Mouse (Mus musculus) limb, embryonic 11.5 days (tissue): ENCODE measurements at regions not wholly inside any gene's neighbourhood (a gene's known extent, or its start where the extent isn't known, plus 50 kb on each side); places are given as distances from the start of the nearest gene placed in this dataset.

Source experiments
- ATAC-seq: fragments of 200-750 bp; cut with Nextera tagmentation; 2 replicates; pipeline ENCODE4 v1.8.0; 2017; ENCODE audit warnings: low read depth; ENCODE audit not compliant: insufficient number of reproducible peaks, low FRiP score, low TSS enrichment
- DNase-seq: peaks from one replicate; pipeline ENCODE4 v3.0.0-alpha.2; 2015; ENCODE audit warnings: low spot score
- H3K27ac ChIP-seq: fragments of 300-500 bp; sonication (generic); replicated peaks from 2 replicates; pipeline ENCODE4 v1.5.1; 2014; ENCODE audit warnings: low read depth, mild to moderate bottlenecking, low read length
- H3K27me3 ChIP-seq: fragments of 300-500 bp; sonication (generic); 2 replicates; pipeline ENCODE4 v1.6.1; 2014; ENCODE audit warnings: mild to moderate bottlenecking, low read length, mixed read lengths; ENCODE audit not compliant: control insufficient read depth, insufficient read depth
- H3K36me3 ChIP-seq: fragments of 300-500 bp; sonication (generic); 2 replicates; pipeline ENCODE4 v1.6.1; 2014; ENCODE audit warnings: mild to moderate bottlenecking, low read length, moderate library complexity, mixed read lengths; ENCODE audit not compliant: control insufficient read depth, insufficient read depth
- H3K4me1 ChIP-seq: fragments of 300-500 bp; sonication (generic); 2 replicates; pipeline ENCODE4 v1.6.1; 2014; ENCODE audit warnings: low read length, mixed read lengths; ENCODE audit not compliant: control insufficient read depth, insufficient read depth
- H3K4me2 ChIP-seq: fragments of 300-500 bp; sonication (generic); 2 replicates; pipeline ENCODE4 v1.6.1; 2014; ENCODE audit warnings: low read depth, mild to moderate bottlenecking, moderate library complexity; ENCODE audit not compliant: severe bottlenecking
- H3K4me3 ChIP-seq: fragments of 300-500 bp; sonication (generic); 2 replicates; pipeline ENCODE4 v1.5.1; 2014; ENCODE audit warnings: low read depth, low read length
- H3K9ac ChIP-seq: fragments of 300-500 bp; sonication (generic); 2 replicates; pipeline ENCODE4 v1.6.1; 2014; ENCODE audit warnings: mild to moderate bottlenecking, low read length
- H3K9me3 ChIP-seq: fragments of 300-500 bp; sonication (generic); 2 replicates; pipeline ENCODE4 v1.6.1; 2016; ENCODE audit warnings: low read length; ENCODE audit not compliant: control insufficient read depth
- WGBS: fragments of 180-500 bp; shearing (Covaris S2); extraction: QIAGEN DNeasy Blood & Tissue Kit; methylation state at CpG from one replicate; pipeline ENCODE4 v1.1.7; 2014; 5-methylcytosine and 5-hydroxymethylcytosine counted together

GRCm38 (mm10) chr14:67613221-67613620, 1604.2 kb upstream of the Gulo start:
- H3K27me3 ChIP-seq: no peaks in the 10 kb centered on the region
- H3K9ac ChIP-seq: no peak overlapping the region
- H3K9me3 ChIP-seq: no peaks in the 10 kb centered on the region
- peak; percentile 47 for DNase-seq
- H3K4me3 ChIP-seq: no peak overlapping the region; the same call in 1 of the 2 replicates
- 8% methylated on average over 14 of the region's 14 CpGs for WGBS
- peak overlapping the region; percentile 22; the same call in 1 of the 2 replicates for H3K27ac ChIP-seq
- H3K4me1 ChIP-seq: peaks cover 28% of the 10 kb centered on the region
- no peak for ATAC-seq
- H3K4me2 ChIP-seq: peak overlapping the region; percentile 36
- H3K36me3 ChIP-seq: no peaks in the 10 kb centered on the region

GRCm38 (mm10) chr14:67612471-67612870, 1603.5 kb upstream of the Gulo start:
- no peak overlapping the region for H3K4me2 ChIP-seq
- no peaks in the 10 kb centered on the region for H3K27me3 ChIP-seq

DNA sequence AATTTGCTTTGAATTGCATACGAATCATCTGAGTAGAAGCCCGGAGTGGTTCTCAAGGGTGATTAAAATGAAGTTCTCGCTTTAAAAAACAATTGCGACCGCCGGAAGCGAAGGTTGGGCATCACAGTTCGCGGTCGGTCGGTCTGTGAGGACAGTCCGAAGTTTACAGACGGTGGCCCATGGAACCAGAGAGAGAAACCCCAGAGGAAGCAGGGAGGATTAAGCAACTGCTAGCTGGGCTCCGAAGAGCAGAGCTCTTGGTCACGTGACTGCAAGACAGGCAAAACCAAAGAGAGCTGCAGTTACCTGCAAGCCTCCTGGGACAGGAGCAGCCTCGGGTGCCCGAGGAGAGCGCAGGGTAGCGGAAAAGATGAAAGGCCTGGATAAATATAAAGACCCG, 1599.3 kb upstream of the Gulo start:
- H3K27ac ChIP-seq: no peak overlapping the region

More at GRCm38 (mm10) chr14:67612471-67612870, 1603.5 kb upstream of the Gulo start:
- Histone ChIP-seq H3K4me3 (no peak overlapping the region), H3K9ac (no peak overlapping the region), H3K9me3 (no peaks in the 10 kb centered on the region), H3K4me1 (peaks cover 31% of the 10 kb centered on the region), H3K27ac (no peak overlapping the region), H3K36me3 (no peaks in the 10 kb centered on the region)
- ATAC-seq (no peak), DNase-seq (no peak)
- WGBS: 58% methylated on average over 4 of the region's 4 CpGs

GRCm38 (mm10) chr14:67602960-67603359, 1594.0 kb upstream of the Gulo start:
- DNase-seq (no peak), ATAC-seq (no peak)
- H3K36me3 ChIP-seq: no peaks in the 10 kb centered on the region
- peaks cover under 1% of the 10 kb centered on the region; the same call in 1 of the 2 replicates for H3K4me1 ChIP-seq
- no peak overlapping the region for H3K9ac ChIP-seq
- H3K4me3 ChIP-seq: no peak overlapping the region
- H3K27me3 ChIP-seq: no peaks in the 10 kb centered on the region
- H3K4me2 ChIP-seq: no peak overlapping the region
- H3K9me3 ChIP-seq: no peaks in the 10 kb centered on the region
- H3K27ac ChIP-seq: no peak overlapping the region
- 91% methylated on average over 4 of the region's 4 CpGs for WGBS

More for the DNA sequence above, 1599.3 kb upstream of the Gulo start:
- H3K4me3 ChIP-seq: no peak overlapping the region
- no peaks in the 10 kb centered on the region for H3K36me3 ChIP-seq
- no peaks in the 10 kb centered on the region for H3K9me3 ChIP-seq
- H3K4me1 ChIP-seq: peaks cover 21% of the 10 kb centered on the region
- H3K27me3 ChIP-seq: no peaks in the 10 kb centered on the region
- H3K4me2 ChIP-seq: peak overlapping the region; percentile 43
- DNase-seq: peak; percentile 41
- WGBS: 25% methylated on average over 20 of the region's 20 CpGs
- no peak for ATAC-seq
- peak overlapping the region; percentile 30; the same call in 1 of the 2 replicates for H3K9ac ChIP-seq

DNA sequence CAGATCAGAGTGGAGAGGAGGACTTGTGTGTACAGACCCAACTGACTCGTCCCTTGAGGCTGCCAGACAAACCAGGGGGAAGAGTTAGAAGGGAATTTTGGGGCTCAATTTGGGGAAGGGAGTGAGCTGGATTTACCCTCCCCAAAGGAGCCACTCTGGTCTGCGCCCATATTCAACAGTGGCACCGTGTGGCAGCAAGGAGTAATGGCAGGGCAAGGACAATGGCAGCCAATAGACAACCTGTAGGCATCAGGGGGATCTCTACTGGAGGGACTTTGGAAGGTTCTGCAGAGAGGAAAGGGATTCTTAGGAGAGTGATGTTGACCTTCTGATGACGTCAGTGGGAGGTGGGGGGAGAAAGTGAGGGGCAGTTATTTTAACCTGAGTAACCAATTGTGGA, 1590.7 kb upstream of the Gulo start:
- DNase-seq (no peak), ATAC-seq (no peak)
- Histone ChIP-seq H3K9ac (no peak overlapping the region), H3K4me3 (no peak overlapping the region), H3K4me1 (no peaks in the 10 kb centered on the region), H3K9me3 (no peaks in the 10 kb centered on the region), H3K4me2 (no peak overlapping the region), H3K27me3 (no peaks in the 10 kb centered on the region), H3K36me3 (no peaks in the 10 kb centered on the region), H3K27ac (no peak overlapping the region)
- WGBS: 20% methylated on average over 4 of the region's 4 CpGs

DNA sequence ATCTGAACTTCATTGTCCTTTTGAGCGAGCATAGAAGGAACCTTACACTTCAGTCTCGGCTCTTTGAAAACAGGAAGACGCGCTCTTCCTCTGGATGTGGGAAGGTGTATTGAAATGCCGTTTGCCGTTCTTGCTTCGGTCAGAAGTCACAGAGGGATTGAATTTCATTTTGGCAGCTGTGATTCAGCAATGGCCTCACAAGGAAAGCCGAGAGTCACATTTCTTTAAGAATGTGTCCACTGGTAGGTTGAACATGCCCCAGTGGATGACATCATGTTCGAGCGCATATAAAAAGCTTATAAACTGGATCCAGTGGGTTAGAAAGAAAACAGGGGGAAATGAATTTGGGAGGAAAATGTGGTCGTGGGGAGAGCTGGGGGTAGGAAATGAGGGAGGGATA, 1579.6 kb upstream of the Gulo start:
- H3K4me1 ChIP-seq: no peaks in the 10 kb centered on the region
- no peak overlapping the region for H3K4me2 ChIP-seq
- H3K36me3 ChIP-seq: no peaks in the 10 kb centered on the region
- no peak overlapping the region for H3K9ac ChIP-seq
- DNase-seq: no peak
- WGBS: 77% methylated on average over 11 of the region's 11 CpGs
- H3K27me3 ChIP-seq: no peaks in the 10 kb centered on the region
- H3K4me3 ChIP-seq: no peak overlapping the region
- no peak for ATAC-seq
- H3K27ac ChIP-seq: no peak overlapping the region
- no peaks in the 10 kb centered on the region; the same call in 1 of the 2 replicates for H3K9me3 ChIP-seq

GRCm38 (mm10) chr14:67584456-67585048, 1575.5 kb upstream of the Gulo start:
- 62% methylated on average over 14 of the region's 14 CpGs for WGBS
- Histone ChIP-seq H3K27ac (no peak overlapping the region), H3K4me2 (no peak overlapping the region)

DNA sequence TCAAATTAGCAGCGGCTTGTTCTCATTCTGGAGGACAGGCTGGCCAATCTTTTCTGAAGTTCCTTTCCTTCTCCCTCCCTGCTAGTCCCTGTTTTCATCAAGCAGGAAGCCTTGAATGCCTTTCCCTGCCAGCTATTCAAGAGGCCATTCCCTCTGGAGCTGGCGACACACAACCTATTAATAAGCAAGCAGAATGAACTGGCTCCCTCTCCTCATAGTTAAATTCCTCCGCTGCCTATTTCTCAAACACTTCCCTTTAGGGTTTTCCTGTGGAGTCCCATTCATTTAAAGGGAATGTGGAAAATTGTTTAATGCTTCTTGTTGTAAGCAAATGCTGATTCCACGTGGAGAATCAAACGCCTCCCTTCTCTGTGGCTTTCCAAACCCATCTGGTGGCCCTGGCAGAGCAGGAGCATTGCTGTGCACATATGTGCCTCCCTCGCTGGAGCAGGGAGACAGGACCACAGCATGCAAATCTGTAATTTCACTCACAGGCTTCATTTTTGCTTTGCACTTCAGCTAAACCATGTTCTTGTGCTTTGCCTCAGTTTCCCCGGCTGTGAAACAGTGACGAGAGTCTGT, 1573.3 kb upstream of the Gulo start:
- Histone ChIP-seq H3K4me2 (no peak overlapping the region), H3K27me3 (no peaks in the 10 kb centered on the region), H3K27ac (no peak overlapping the region), H3K9me3 (no peaks in the 10 kb centered on the region), H3K36me3 (no peaks in the 10 kb centered on the region), H3K9ac (no peak overlapping the region), H3K4me3 (no peak overlapping the region), H3K4me1 (peaks cover 3% of the 10 kb centered on the region; the same call in 1 of the 2 replicates)
- 80% methylated on average over 8 of the region's 8 CpGs for WGBS
- DNase-seq (no peak), ATAC-seq (no peak)

More at GRCm38 (mm10) chr14:67584456-67585048, 1575.5 kb upstream of the Gulo start:
- peaks cover 3% of the 10 kb centered on the region; the same call in 1 of the 2 replicates for H3K4me1 ChIP-seq
- H3K36me3 ChIP-seq: no peaks in the 10 kb centered on the region
- no peaks in the 10 kb centered on the region for H3K27me3 ChIP-seq
- ATAC-seq (no peak), DNase-seq (no peak)
- H3K4me3 ChIP-seq: no peak overlapping the region
- no peak overlapping the region for H3K9ac ChIP-seq
- no peaks in the 10 kb centered on the region; the same call in 1 of the 2 replicates for H3K9me3 ChIP-seq
